Mouse (Mus musculus) small intestine, adult 2 months (tissue): ENCODE data around the gene Stk39.

Source experiments
- CTCF ChIP-seq: fragments of 200-500 bp; IDR thresholded peaks from 2 replicates; pipeline ENCODE4 v1.5.1; 2012; ENCODE audit warnings: low read depth, mild to moderate bottlenecking, control low read depth, inconsistent platforms, low read length, moderate library complexity, mixed read lengths; ENCODE audit not compliant: insufficient replicate concordance, insufficient read length; ENCODE audit errors: extremely low read depth
- POLR2A ChIP-seq: fragments of 200-500 bp; IDR thresholded peaks from 2 replicates; pipeline ENCODE4 v1.6.1; 2012; ENCODE audit warnings: low read depth, mild to moderate bottlenecking, control low read depth, inconsistent platforms, low read length, moderate library complexity

DNA sequence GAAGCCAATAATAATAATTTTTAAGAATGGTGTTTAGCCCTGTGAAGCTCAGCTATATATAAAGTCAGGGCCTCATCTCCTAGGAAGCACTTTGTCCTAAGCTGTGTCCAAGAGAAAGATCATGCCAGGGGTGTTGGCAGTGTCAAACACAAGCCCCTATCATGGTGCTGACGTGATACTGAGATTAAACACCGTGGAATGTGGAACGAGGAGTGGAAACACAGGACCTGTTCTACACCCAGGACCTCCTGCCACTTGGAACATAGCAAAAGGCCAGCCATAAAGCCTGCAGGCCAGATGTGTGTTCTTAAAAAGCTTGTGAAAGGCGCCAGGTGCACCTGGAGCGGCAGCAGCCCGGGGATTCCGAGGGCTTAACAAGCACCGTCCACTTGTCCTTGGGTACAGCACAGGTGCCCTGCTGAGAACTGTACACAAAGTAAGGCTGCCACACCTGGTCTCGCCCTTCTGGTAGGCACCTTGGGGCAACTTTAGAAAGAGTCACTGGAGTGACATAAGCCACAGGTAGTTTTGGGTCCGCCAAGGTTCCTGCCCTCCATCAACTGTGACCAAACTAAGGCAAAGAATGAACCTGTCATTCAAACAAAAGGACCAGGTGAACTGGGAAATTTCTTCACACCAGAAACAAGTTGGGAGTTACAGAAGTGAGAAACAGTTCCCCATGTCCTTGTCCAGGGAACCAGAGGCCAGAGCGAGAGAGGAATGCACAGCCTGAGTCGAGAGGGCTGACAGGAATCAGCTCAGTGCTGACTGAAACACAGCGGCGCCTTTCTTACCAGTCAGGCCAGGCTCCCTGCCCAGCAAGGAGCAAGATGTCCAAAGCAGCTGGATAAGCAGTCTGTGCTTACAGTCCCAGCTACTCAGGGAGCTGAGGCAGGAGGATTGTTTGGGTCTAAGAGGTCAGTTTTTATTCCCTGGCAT lies 40.8 kb downstream of the Stk39 start:
- no peak for TF ChIP-seq POLR2A
- TF ChIP-seq CTCF: no peak
